In the genomic region with DNA sequence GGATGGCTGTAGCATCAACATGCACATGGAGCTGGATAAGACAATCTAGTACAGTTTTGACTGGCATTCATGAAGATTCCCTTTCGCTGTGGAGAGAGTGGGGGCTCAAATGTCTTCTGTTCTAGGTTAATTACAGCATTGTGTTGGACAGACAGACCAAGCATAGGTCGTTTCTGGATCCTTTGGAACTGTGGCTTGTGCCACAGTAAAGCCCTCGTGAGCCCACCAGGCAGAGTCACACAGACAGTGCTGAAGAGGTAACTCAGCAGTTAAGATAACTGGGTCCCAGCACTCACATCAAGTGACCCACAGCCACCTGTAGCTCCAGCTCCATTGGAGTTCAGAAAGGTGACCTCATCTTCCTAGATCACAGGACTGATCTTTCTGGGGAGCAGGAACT, we compare ENCODE assay signal across 42 mouse cellular contexts. TPM values are rescaled to one million over a fixed set of nuclear protein-coding genes. Genes with fewer than 3 reads are reported as not detected.
"Had no signal": no experiment of that assay in that cellular context is flagged by ENCODE, and none has a peak within 500 bp of the region (broad histone marks: within the 10 kb centered on the region; RNA-seq: fewer than 3 reads in every experiment).

No protein-coding gene starts in this region.

- H3K4me2 ChIP-seq: limb, embryonic 12.5 days; limb, embryonic 13.5 days; limb, embryonic 15.5 days; liver, embryonic 11.5 days; liver, embryonic 13.5 days; liver, embryonic 15.5 days; lung, embryonic 14.5 days; lung, embryonic 15.5 days; midbrain, embryonic 12.5 days; midbrain, embryonic 15.5 days; neural tube, embryonic 12.5 days had no signal

- H3K36me3 ChIP-seq: lung, embryonic 15.5 days; midbrain, embryonic 12.5 days; midbrain, embryonic 15.5 days; neural tube, embryonic 12.5 days had no signal

- H3K4me1 ChIP-seq: limb, embryonic 10.5 days; limb, embryonic 15.5 days had no signal

- H3K9ac ChIP-seq: limb, embryonic 12.5 days; limb, embryonic 13.5 days; limb, embryonic 15.5 days; liver, embryonic 13.5 days; liver, embryonic 14.5 days; liver, embryonic 15.5 days; liver, postnatal 0 days; lung, embryonic 14.5 days; lung, embryonic 15.5 days; midbrain, embryonic 12.5 days; midbrain, embryonic 15.5 days; neural tube, embryonic 12.5 days had no signal

- H3K27ac ChIP-seq: left cerebral cortex, adult 2 months; limb, embryonic 10.5 days; limb, embryonic 12.5 days; limb, embryonic 13.5 days; limb, embryonic 15.5 days; liver, embryonic 13.5 days; liver, embryonic 14.5 days; liver, embryonic 15.5 days; lung, embryonic 15.5 days; macrophage; midbrain, embryonic 10.5 days; midbrain, embryonic 12.5 days; midbrain, embryonic 15.5 days; neural tube, embryonic 12.5 days had no signal

- ATAC-seq: liver, postnatal 0 days; midbrain, embryonic 15.5 days; midbrain, embryonic 16.5 days had no signal

- DNase-seq: left cerebral cortex, postnatal 4 days; liver, embryonic 13.5 days; liver, postnatal 0 days; lung, adult 18-20 months; lung, adult 2 months; lung, embryonic 14.5 days; lung, postnatal 10 days; lung, postnatal 14 days; lung, postnatal 36 days; lung, postnatal 4 days; midbrain, embryonic 14.5 days had no signal

- H3K4me3 ChIP-seq: left cerebral cortex, adult 2 months; limb, embryonic 10.5 days; limb, embryonic 12.5 days; limb, embryonic 13.5 days; limb, embryonic 15.5 days; liver, embryonic 13.5 days; liver, embryonic 15.5 days; lung, embryonic 15.5 days; megakaryocyte, embryonic 14.5 days; midbrain, embryonic 10.5 days; midbrain, embryonic 12.5 days; midbrain, embryonic 15.5 days; myocyte; neural tube, embryonic 12.5 days had no signal

- H3K27me3 ChIP-seq: limb, embryonic 12.5 days; limb, embryonic 13.5 days; limb, embryonic 15.5 days; liver, embryonic 13.5 days; liver, embryonic 15.5 days; lung, embryonic 15.5 days; megakaryocyte, embryonic 14.5 days; midbrain, embryonic 12.5 days; midbrain, embryonic 15.5 days; neural tube, embryonic 12.5 days had no signal

- H3K9me3 ChIP-seq: limb, embryonic 10.5 days; limb, embryonic 12.5 days; limb, embryonic 13.5 days; limb, embryonic 15.5 days; liver, embryonic 13.5 days; liver, embryonic 15.5 days; lung, embryonic 15.5 days; megakaryocyte, embryonic 14.5 days; midbrain, embryonic 10.5 days; midbrain, embryonic 12.5 days; midbrain, embryonic 15.5 days; neural tube, embryonic 12.5 days had no signal

RNA-seq across cellular contexts. Expression of a gene that starts 58.6 kb away (rescaled TPM):
- total RNA-seq: left cerebral cortex, adult 18-20 months; left cerebral cortex, adult 2 months; left cerebral cortex, adult 8-10 months; left cerebral cortex, postnatal 10 days; left cerebral cortex, postnatal 14 days; left cerebral cortex, postnatal 25 days; left cerebral cortex, postnatal 36 days; left cerebral cortex, postnatal 4 days; megakaryocyte progenitor cell, adult 5-6 weeks; megakaryocyte, adult 5-6 weeks; megakaryocyte-erythroid progenitor cell, adult 5-6 weeks; midbrain, postnatal 0 days; monocyte, adult 5-6 weeks had no signal
- polyA plus RNA-seq: limb, embryonic 11.5 days; limb, embryonic 12.5 days; limb, embryonic 13.5 days; limb, embryonic 15.5 days; lung, adult 2 months; lung, embryonic 14.5 days; lung, postnatal 0 days; macrophage; midbrain, embryonic 14.5 days; myocyte; neural tube, embryonic 11.5 days had no signal
